Mouse (Mus musculus) liver, embryonic 16.5 days (tissue): ENCODE results near the gene C1s2. TPM values are rescaled to one million over a fixed set of nuclear protein-coding genes. Genes with fewer than 3 reads are reported as not detected.
"Not testable (repeated sequence)": the region's sequence is repeated elsewhere in the genome, so short reads cannot be mapped to it uniquely, and the experiment has no call there.

ENCODE experiments used
- ATAC-seq: fragments of 200-750 bp; cut with Nextera tagmentation; 2 replicates; pipeline ENCODE4 v1.8.0; 2017; ENCODE audit warnings: low read depth, mild to moderate bottlenecking, moderate number of reproducible peaks, moderate library complexity
- H3K27ac ChIP-seq: fragments of 300-500 bp; sonication (generic); 2 replicates; pipeline ENCODE4 v1.5.1; 2014; ENCODE audit warnings: mild to moderate bottlenecking, low read length
- H3K27me3 ChIP-seq: fragments of 300-500 bp; sonication (generic); 2 replicates; pipeline ENCODE4 v1.6.1; 2014; ENCODE audit warnings: low read depth, low read length, mixed read lengths; ENCODE audit not compliant: control insufficient read depth, insufficient read depth
- H3K36me3 ChIP-seq: fragments of 300-500 bp; sonication (generic); 2 replicates; pipeline ENCODE4 v1.6.1; 2014; ENCODE audit warnings: mild to moderate bottlenecking; ENCODE audit not compliant: control insufficient read depth, insufficient read depth
- H3K4me1 ChIP-seq: fragments of 300-500 bp; sonication (generic); 2 replicates; pipeline ENCODE4 v1.6.1; 2014; ENCODE audit warnings: low read depth, low read length, mixed read lengths; ENCODE audit not compliant: control insufficient read depth
- H3K4me2 ChIP-seq: fragments of 300-500 bp; sonication (generic); 2 replicates; pipeline ENCODE4 v1.6.1; 2014; ENCODE audit warnings: low read depth, low read length, mixed read lengths
- H3K4me3 ChIP-seq: fragments of 300-500 bp; sonication (generic); 2 replicates; pipeline ENCODE4 v1.5.1; 2014; ENCODE audit warnings: low read depth, mild to moderate bottlenecking, low read length
- H3K9ac ChIP-seq: fragments of 300-500 bp; sonication (generic); 2 replicates; pipeline ENCODE4 v1.6.1; 2014; ENCODE audit warnings: low read depth, low read length
- H3K9me3 ChIP-seq: fragments of 300-500 bp; sonication (generic); replicated peaks from 2 replicates; pipeline ENCODE4 v1.6.1; 2016; ENCODE audit warnings: low read length; ENCODE audit not compliant: control insufficient read depth
- WGBS: fragments of 180-500 bp; shearing (Covaris S2); extraction: QIAGEN DNeasy Blood & Tissue Kit; methylation state at CpG from one replicate; pipeline ENCODE4 v1.1.7; 2014; ENCODE audit not compliant: insufficient replicate concordance; 5-methylcytosine and 5-hydroxymethylcytosine counted together
- polyA plus RNA-seq: library from polyadenylated mRNA; unstranded; fragments of >200 nt; fragmentation: Nextera tagmentation; extraction: Ambion mirVana; gene quantifications from 2 replicates; pipeline ENCODE4 v1.2.1, GENCODE M21; 2015

The C1s2 gene
- polyA plus RNA-seq, 1 experiment from 2014 or later = 0.04 TPM

GRCm38 (mm10) chr6:124658067-124658466 lies 22.2 kb upstream of the C1s2 start:
- H3K4me1 ChIP-seq = peaks cover 9% of the 10 kb centered on the region
- WGBS = 46% methylated on average over 2 of the region's 2 CpGs
- H3K36me3 ChIP-seq = no peaks in the 10 kb centered on the region
- ATAC-seq = no peak
- H3K4me3 ChIP-seq = no peak overlapping the region
- H3K9me3 ChIP-seq = no peaks in the 10 kb centered on the region
- H3K9ac ChIP-seq = no peak overlapping the region
- no peak overlapping the region for H3K27ac ChIP-seq
- no peak overlapping the region for H3K4me2 ChIP-seq
- no peaks in the 10 kb centered on the region for H3K27me3 ChIP-seq

- Histone ChIP-seq H3K27me3 (no peaks in the 10 kb centered on the region), H3K9me3 (no peaks in the 10 kb centered on the region), H3K4me1 (no peaks in the 10 kb centered on the region), H3K4me2 (no peak overlapping the region), H3K4me3 (no peak overlapping the region), H3K27ac (no peak overlapping the region), H3K36me3 (no peaks in the 10 kb centered on the region), H3K9ac (no peak overlapping the region)
- ATAC-seq = no peak
- WGBS = 47% methylated on average over 6 of the region's 6 CpGs
Measured at GRCm38 (mm10) chr6:124655893-124656292, 20.0 kb upstream of the C1s2 start.

- H3K36me3 ChIP-seq = no peaks in the 10 kb centered on the region
- H3K27me3 ChIP-seq = no peaks in the 10 kb centered on the region
- H3K27ac ChIP-seq = peak overlapping the region; percentile 81
- no peak overlapping the region for H3K9ac ChIP-seq
- WGBS = 27% methylated on average over 1 of the region's 1 CpGs
- H3K9me3 ChIP-seq = no peaks in the 10 kb centered on the region
- no peak overlapping the region for H3K4me3 ChIP-seq
- ATAC-seq = peak; percentile 93
- peaks cover 22% of the 10 kb centered on the region for H3K4me1 ChIP-seq
- H3K4me2 ChIP-seq = peak overlapping the region; percentile 30
Measured at GRCm38 (mm10) chr6:124646394-124646793, 10.5 kb upstream of the C1s2 start.

- Histone ChIP-seq H3K36me3 (no peaks in the 10 kb centered on the region), H3K9me3 (no peaks in the 10 kb centered on the region), H3K4me3 (no peak overlapping the region), H3K4me1 (peaks cover 9% of the 10 kb centered on the region), H3K4me2 (no peak overlapping the region), H3K27ac (no peak overlapping the region), H3K9ac (no peak overlapping the region), H3K27me3 (no peaks in the 10 kb centered on the region)
- ATAC-seq = no peak
- 27% methylated on average over 8 of the region's 8 CpGs for WGBS
Measured at GRCm38 (mm10) chr6:124640997-124641396, 5.1 kb upstream of the C1s2 start.

GRCm38 (mm10) chr6:124640041-124640440 lies 4.2 kb upstream of the C1s2 start:
- ATAC-seq = no peak
- 43% methylated on average over 3 of the region's 4 CpGs for WGBS
- Histone ChIP-seq H3K4me1 (peaks cover 1% of the 10 kb centered on the region; the same call in 1 of the 2 replicates), H3K4me2 (no peak overlapping the region), H3K27ac (no peak overlapping the region), H3K4me3 (no peak overlapping the region), H3K9me3 (no peaks in the 10 kb centered on the region), H3K27me3 (no peaks in the 10 kb centered on the region), H3K9ac (no peak overlapping the region), H3K36me3 (no peaks in the 10 kb centered on the region)

GRCm38 (mm10) chr6:124636858-124637460 lies 1.1 kb upstream of the C1s2 start:
- H3K9me3 ChIP-seq, H3K4me2 ChIP-seq, H3K9ac ChIP-seq, H3K27me3 ChIP-seq, H3K4me1 ChIP-seq, H3K36me3 ChIP-seq, H3K4me3 ChIP-seq, H3K27ac ChIP-seq: not testable (repeated sequence)
- WGBS = 12% methylated on average over 6 of the region's 6 CpGs
- ATAC-seq = peak; percentile 64

- H3K4me1 ChIP-seq = no peaks in the 10 kb centered on the region
- no peak overlapping the region for H3K4me3 ChIP-seq
- no peak overlapping the region for H3K9ac ChIP-seq
- 41% methylated on average over 4 of the region's 4 CpGs for WGBS
- H3K27ac ChIP-seq = no peak overlapping the region
- H3K9me3 ChIP-seq = no peaks in the 10 kb centered on the region
- no peak for ATAC-seq
- H3K4me2 ChIP-seq = no peak overlapping the region
- no peaks in the 10 kb centered on the region for H3K27me3 ChIP-seq
- H3K36me3 ChIP-seq = no peaks in the 10 kb centered on the region
Measured at GRCm38 (mm10) chr6:124630763-124631162, 5.1 kb downstream of the C1s2 start.

- H3K4me1 ChIP-seq, H3K9me3 ChIP-seq, H3K27me3 ChIP-seq, H3K4me2 ChIP-seq, ATAC-seq, H3K27ac ChIP-seq, H3K9ac ChIP-seq, H3K36me3 ChIP-seq, H3K4me3 ChIP-seq: not testable (repeated sequence)
- 8% methylated on average over 1 of the region's 1 CpGs for WGBS
Measured at GRCm38 (mm10) chr6:124626184-124626583, 9.7 kb downstream of the C1s2 start.

- Histone ChIP-seq H3K4me1 (no peaks in the 10 kb centered on the region), H3K27me3 (no peaks in the 10 kb centered on the region), H3K4me3 (no peak overlapping the region), H3K9me3 (no peaks in the 10 kb centered on the region), H3K4me2 (no peak overlapping the region), H3K27ac (no peak overlapping the region), H3K9ac (no peak overlapping the region), H3K36me3 (no peaks in the 10 kb centered on the region)
- WGBS = 72% methylated on average over 13 of the region's 13 CpGs
- no peak for ATAC-seq
Measured at GRCm38 (mm10) chr6:124625612-124626011, 10.3 kb downstream of the C1s2 start.
